Mouse (Mus musculus) frontal cortex, postnatal 14 days (tissue): ENCODE results near the gene Mex3d.
A peak's percentile ranks its signal among the peaks of the same experiment; 100 is the strongest.

Source experiments
- DNase-seq, 2 experiments: peaks; one replicate each; pipeline ENCODE4 v3.0.0; 2022; ENCODE audit warnings: low spot score in 2 of 2

Gene Mex3d

GRCm38 (mm10) chr10:80387522-80387959 lies at the start of gene Mex3d:
Gene Mex3d, minus strand, starts transcription at chr10:80387659.
- peak in 1 of 2 experiments; percentile 78 for DNase-seq

- DNase-seq, result no peak
Measured at GRCm38 (mm10) chr10:80436276-80436675, 48.8 kb upstream of the Mex3d start.

GRCm38 (mm10) chr10:80435764-80436163 lies 48.3 kb upstream of the Mex3d start:
- no peak for DNase-seq

GRCm38 (mm10) chr10:80434823-80435222 lies 47.4 kb upstream of the Mex3d start:
- no peak for DNase-seq

- no peak for DNase-seq
Measured at GRCm38 (mm10) chr10:80434233-80434592, 46.8 kb upstream of the Mex3d start.

GRCm38 (mm10) chr10:80433513-80434232 lies 46.2 kb upstream of the Mex3d start, which contains the start of gene Tcf3:
Gene Tcf3, minus strand, starts transcription at chr10:80433647.
- DNase-seq, result peak; percentile 95 to 96

GRCm38 (mm10) chr10:80432936-80433512 lies 45.6 kb upstream of the Mex3d start:
- peak in 1 of 2 experiments; percentile 19 for DNase-seq

- no peak for DNase-seq
Measured at GRCm38 (mm10) chr10:80432387-80432785, 44.9 kb upstream of the Mex3d start.

GRCm38 (mm10) chr10:80431570-80432386 lies 44.3 kb upstream of the Mex3d start:
- no peak for DNase-seq

GRCm38 (mm10) chr10:80430375-80430980 lies 43.0 kb upstream of the Mex3d start:
- no peak for DNase-seq

GRCm38 (mm10) chr10:80429800-80430199 lies 42.3 kb upstream of the Mex3d start:
- DNase-seq, result no peak

- DNase-seq, result no peak
Measured at GRCm38 (mm10) chr10:80425041-80425440, 37.6 kb upstream of the Mex3d start.

GRCm38 (mm10) chr10:80423562-80423961 lies 36.1 kb upstream of the Mex3d start:
- no peak for DNase-seq

GRCm38 (mm10) chr10:80421651-80422472 lies 34.4 kb upstream of the Mex3d start:
- no peak for DNase-seq

GRCm38 (mm10) chr10:80421208-80421607 lies 33.7 kb upstream of the Mex3d start:
- DNase-seq, result no peak

GRCm38 (mm10) chr10:80420729-80421128 lies 33.3 kb upstream of the Mex3d start:
- no peak for DNase-seq

- DNase-seq, result no peak
Measured at GRCm38 (mm10) chr10:80419419-80419818, 32.0 kb upstream of the Mex3d start.

GRCm38 (mm10) chr10:80418311-80418710 lies 30.9 kb upstream of the Mex3d start:
- DNase-seq, result no peak

GRCm38 (mm10) chr10:80417841-80418240 lies 30.4 kb upstream of the Mex3d start:
- DNase-seq, result no peak

GRCm38 (mm10) chr10:80417371-80417770 lies 29.9 kb upstream of the Mex3d start:
- no peak for DNase-seq

GRCm38 (mm10) chr10:80415566-80415965 lies 28.1 kb upstream of the Mex3d start:
- no peak for DNase-seq
